Mouse (Mus musculus): ENCODE measurements around the gene Pttg1.

The Pttg1 gene

DNA sequence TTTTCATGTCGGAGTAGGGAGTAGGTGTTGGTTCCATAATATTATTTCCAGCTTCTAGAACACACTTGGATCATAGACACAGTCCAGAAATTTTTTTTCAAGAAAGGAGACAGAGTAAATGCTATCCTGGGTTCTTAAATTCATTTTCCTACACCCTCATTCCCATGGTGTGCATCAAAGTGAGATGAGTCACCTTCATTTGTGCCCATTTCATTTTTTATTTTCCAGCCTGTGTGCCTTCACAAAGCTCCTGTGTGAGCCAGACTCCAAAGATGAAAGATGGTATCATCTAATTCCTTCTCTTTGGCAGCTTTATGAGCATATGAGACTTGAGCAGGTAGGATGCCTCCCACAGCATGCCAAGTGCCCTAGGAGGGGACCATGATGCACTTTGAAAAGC, 49.5 kb downstream of the Pttg1 start:
- DNase-seq (ENCODE audit: low read depth, low spot score): no peak

DNA sequence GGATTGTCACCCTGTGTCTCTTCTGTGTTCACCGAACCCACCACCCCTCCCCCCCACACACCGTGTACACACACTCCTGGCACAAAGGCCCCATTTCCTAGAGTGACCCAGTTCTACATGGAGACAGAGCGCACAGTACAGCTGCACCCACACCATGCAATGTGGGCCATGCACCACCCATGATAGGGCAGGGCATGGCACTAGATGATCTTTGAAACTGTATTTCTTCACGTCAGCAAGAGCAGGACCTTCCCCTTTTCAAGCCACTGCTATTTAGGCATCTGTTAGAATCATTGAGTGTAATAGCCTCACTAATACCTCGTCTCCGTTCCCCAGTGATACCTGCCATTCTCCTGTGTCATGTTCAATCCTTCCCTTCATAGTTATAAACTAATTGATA, 51.1 kb downstream of the Pttg1 start:
- no peak for DNase-seq (ENCODE audit: low read depth, low spot score)

DNA sequence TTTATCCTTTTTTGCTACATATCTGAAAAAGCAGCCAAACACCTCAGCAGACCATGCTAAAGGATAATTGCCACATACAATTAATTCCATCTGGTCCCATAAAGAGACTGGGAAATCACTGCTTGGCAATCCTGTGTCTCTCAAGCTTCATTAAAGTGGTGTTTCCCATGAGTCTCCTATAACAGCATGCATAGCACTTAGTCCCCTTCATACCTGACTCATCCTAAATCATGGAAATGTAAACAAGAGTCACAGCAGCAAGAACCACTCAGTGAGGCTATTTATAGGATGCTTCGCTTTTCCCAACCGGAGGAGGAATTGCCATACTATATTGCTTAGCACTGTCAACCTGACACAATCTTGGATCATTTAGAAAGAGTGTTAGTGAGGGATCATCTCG, 52.7 kb downstream of the Pttg1 start:
- DNase-seq (ENCODE audit: low read depth, low spot score): no peak

DNA sequence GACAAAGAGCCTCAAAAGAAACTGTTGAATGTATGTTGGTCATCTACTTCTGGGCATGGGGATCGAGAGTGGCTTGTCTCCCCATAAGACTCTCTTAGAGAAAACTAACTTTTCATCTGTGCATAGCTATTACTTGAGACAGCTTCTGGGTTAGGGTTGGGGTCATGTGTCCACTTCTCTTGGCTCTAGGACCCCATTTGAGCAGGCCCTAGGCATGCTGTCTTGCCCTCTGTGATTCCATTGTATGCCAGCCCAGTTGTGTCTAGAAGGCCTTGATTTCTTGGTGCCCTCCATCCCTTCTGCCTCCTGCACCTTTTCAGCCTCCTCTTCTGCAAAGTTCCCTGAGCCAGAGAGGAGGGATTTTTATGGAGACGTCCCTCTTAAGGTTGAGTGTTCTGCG, 54.2 kb downstream of the Pttg1 start:
- DNase-seq (ENCODE audit: low read depth, low spot score): no peak
